Mouse (Mus musculus): ENCODE data around the gene Bcl2.

DNA sequence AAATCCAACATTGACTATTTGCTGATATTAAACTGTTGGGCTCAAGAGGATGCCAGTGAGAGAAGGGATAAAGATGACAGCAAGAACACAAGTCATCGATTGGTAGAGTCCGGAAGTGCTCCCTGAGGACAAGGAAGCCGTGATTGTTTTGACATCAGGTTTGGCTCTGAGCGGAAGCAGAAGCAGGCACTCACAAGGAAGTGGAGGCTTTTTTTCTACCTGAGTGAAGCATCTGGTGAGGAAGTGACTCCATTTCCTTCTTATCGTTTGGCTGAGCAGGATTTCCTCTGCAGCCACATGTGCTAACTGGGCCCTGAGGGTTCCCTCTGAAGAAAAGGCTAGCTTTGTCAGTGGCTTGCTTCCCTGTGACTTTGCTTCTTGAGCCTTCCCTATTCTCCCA lies 165.0 kb downstream of the Bcl2 start:
- TF ChIP-seq GATA1 (IDR thresholded peaks at IDR 0.05; ENCODE audit: borderline replicate concordance, low read length) (no peak), CTCF (IDR thresholded peaks at IDR 0.05; ENCODE audit: low read depth, low read length) (no peak), GATA2 (IDR thresholded peaks at IDR 0.05; ENCODE audit: borderline replicate concordance, low read depth, low read length) (no peak)

All from G1E (cell line).